Mouse (Mus musculus): ENCODE measurements around the gene Scarb2.

- TF ChIP-seq CTCF (IDR thresholded peaks at IDR 0.05; ENCODE audit: insufficient read depth, low read depth, low read length) (no peak), POLR2A (IDR thresholded peaks at IDR 0.05; ENCODE audit: insufficient read depth, low read depth, low read length) (no peak)
These were observed 5.4 kb upstream of the Scarb2 start for GRCm38 (mm10) chr5:92512066-92512465.

Data from olfactory bulb, adult 2 months (tissue).